Mouse (Mus musculus) v-Abl transformed pro-B cells (cell line): ENCODE data around the gene Fbxw7.
"Not testable (repeated sequence)": the region's sequence is repeated elsewhere in the genome, so short reads cannot be mapped to it uniquely, and the experiment has no call there.

Experiments
- in situ Hi-C, 2 experiments: fragments of 400-800 bp; cut with MboI; formaldehyde crosslinking; loops; one replicate each; pipeline ENCODE4 v1.15.1; 2025; ENCODE audit not compliant: unreplicated experiment in 2 of 2

Gene Fbxw7

DNA sequence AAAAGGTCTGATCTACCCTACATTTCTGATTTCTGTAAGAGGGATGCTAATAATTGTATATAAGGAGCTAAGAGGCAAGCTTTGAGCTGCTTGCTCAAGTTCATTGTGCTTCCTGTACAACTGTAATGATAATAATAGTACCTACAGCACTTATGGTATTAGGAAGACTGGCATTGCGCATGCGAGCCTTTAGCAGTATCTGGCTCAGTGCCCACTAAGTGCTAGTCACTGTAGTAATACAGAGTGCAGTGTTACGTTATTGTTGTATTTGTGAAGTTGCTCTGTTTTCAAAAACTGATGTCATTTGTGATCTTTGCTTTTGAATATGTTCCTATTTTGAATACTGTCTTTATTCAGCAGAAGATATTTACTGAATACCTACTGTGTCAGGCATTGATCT, 11.3 kb downstream of the Fbxw7 start:
- in situ Hi-C loops: no loop called here

DNA sequence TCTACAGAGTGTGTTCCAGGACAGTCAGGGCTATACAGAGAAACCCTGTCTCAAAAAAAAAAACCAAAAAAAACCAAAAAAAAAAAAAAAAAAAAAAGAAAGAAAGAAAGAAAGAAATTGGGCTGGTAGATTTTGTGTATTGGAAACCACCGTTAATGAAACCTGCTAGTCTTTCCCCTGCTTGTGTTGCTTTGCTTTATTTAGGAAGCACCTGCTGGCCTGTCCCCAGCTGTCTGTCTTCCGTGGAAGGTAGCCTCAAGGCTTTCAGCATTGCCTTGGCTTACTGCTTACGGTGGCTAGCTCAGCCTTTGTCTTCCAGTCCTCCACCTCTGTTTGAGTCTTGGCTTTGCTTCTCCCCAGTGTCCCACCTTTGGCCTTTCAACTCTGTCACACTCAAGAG, 11.9 kb downstream of the Fbxw7 start:
- in situ Hi-C loops: no loop called here

GRCm38 (mm10) chr3:84827617-84828016, 12.5 kb downstream of the Fbxw7 start:
- in situ Hi-C loops: no loop called here

DNA sequence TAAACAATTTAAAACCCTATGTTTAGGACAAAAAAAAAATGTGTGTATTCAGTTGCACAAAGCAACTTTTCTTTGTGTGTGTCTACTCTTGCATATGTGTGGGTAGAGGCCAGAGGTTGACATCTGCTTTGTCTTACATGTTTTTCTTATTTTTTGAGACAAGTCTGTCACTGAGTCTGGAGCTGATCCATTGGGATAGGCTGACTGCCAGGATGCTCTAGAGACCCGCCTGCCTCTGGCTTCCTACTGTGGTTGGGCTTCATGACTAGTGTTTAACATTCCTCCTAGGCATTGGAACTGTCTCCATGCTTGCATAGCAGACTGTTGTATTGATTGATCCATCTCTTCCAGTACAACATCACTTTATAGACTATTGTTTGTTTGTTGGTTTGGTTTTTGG, 14.3 kb downstream of the Fbxw7 start:
- in situ Hi-C loops: no loop called here

DNA sequence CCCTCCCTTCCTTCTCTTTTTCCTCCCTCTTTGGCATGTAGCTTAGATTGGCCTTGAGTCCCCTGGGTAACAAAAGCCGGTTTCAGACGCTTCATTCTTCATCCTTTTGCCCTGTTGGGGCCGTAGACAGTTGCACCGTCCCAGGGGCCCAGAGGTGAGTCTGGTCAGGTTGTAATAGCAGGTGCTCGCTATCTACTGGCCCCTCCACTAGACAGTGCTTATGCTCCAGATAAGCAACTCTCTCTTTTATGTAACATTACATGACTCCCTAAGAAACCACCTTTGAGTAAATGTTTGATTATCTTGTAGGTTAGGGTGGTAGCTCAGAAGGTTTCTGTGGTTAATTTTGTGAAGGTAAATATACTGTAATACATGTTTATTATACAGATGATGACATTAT, 21.0 kb downstream of the Fbxw7 start:
- in situ Hi-C loops: no loop called here

DNA sequence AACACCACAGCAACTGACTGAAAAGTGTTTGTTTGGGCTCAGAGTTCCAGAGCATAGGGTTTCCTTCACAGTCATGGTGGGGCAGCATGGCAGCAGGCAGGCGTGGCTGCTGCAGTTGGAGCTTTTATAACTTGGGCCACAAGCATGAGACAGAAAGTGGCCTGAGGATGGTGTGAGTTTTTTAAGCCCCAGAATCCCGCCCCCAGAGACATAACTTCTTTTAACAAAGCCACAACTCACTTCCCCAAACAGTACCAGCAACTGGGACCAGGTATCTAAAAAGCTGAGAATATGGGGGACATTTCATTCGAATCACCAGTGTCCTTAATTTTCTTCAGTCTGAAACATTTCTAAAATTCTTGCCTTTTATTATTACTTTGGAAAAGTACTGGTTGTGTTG, 22.9 kb downstream of the Fbxw7 start:
- in situ Hi-C loops: no loop called here

- in situ Hi-C loops: no loop called here
These were observed 24.4 kb downstream of the Fbxw7 start for GRCm38 (mm10) chr3:84839499-84839898.

DNA sequence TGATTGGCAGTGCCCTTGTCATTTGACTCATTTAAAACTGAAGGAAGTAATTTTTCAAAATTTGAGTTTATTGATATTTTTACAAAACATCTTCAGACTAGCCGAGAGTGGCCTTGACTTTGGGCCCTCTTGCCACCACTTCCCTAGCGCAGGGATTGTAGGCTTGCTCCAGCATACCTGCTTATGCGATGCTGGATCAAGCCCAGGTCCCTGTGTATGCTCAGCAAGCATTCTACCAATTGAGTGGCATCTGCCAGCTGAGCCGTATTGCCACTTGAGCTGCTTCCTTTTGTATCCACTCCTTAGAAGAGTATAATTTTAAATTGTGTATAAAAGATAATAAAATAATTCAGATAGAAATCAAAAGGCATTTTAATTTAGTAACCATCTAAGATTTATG, 26.2 kb downstream of the Fbxw7 start:
- in situ Hi-C loops: no loop called here

DNA sequence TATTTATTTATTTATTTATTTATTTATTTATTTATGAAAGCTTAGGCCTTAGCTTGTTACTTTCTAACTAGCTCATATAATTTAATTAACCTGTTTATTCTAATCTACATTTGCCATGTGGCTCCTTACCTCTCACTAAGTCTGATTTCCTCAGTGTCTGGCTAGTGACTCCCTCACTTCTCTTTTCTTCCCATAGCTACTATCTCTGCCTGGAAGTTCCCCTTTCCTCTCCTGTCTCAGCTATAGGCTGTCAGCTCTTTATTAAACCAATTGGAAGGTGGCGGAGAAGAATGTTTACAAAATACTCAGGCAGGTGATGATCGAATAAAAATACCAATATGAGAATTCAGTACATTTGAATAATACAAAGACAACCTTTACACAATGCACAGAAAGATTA, 27.7 kb downstream of the Fbxw7 start:
- in situ Hi-C loops: no loop called here

DNA sequence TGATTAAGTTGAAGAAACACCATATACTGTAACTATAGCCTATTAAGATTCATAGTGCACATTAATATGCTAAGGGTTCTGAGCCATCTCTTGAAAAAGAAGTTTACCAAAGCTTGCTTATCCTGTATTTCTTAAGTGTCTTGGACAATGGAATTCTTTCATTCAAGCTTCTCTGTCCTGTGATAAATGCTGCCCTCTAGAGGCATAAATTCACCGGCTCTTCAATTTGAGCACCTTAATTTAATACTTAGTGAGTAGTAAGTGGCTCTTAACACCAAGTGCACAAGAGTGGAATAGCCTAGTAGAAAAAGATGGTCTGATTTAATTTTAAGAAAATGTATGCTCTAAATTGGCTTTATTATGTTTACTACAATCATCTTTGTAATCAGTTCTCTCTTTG, 28.5 kb downstream of the Fbxw7 start:
- in situ Hi-C loops: no loop called here

DNA sequence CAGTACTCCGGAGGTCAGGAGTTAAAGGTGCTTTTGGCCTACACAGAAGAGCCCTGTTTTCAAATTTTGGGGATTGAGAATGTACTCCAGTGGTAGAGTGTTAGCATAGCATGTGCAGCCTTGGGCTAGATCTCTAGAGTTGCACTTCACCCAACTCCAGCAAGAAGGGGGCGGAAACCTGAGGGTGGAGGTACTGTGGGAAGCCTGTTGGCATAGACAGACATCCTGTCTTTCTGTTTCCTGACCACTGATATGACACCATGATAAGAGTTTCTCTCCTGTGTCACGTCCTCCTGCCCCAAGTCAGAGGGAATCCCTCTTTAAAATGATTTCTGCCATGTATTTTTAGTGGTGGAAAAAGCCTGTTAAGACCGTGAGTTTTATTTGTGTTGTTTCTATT, 33.7 kb downstream of the Fbxw7 start:
- in situ Hi-C loops: loop anchor here (5.0 kb wide), 3 partner anchors 46 to 156 kb away; no protein-coding TSS in a partner anchor

DNA sequence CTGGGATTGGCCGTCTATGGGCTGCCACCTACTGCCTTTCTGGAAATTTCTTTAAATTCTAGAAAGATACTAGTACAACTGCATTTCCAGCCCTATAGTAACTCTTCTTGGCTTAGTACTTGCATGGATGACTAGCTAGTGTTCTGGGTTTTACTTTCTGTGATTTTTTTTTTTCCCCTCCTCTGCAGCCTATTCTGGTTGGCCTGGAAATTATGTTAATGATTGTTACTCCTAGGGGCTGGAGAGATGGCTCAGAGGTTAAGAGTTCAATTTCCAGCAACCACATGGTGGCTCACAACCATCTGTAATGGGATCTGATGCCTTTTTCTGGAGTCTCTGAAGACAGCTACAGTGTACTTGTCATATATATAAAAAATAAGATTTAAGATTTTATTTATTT, 35.4 kb downstream of the Fbxw7 start:
- in situ Hi-C loops: no loop called here

DNA sequence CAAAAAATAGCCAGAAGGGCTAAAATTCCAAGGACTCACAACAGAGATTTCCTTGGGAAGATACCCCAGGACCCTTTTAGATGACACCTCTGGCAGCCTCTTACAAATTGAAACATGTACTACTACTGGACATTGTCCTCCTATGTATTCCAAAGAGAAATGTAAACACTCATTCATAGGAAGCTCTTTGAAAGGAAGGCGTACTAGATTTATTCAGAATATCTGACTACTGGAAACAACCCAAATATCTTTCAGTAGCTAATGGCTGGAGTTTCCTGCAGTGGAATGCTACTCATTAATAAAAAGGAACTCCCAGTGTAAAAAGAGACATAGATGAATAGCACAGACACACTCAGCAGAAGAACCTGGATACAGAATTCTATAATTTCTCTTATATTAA, 36.7 kb downstream of the Fbxw7 start:
- in situ Hi-C loops: no loop called here

- in situ Hi-C loops: no loop called here
These were observed 37.8 kb downstream of the Fbxw7 start for GRCm38 (mm10) chr3:84852877-84853276.

DNA sequence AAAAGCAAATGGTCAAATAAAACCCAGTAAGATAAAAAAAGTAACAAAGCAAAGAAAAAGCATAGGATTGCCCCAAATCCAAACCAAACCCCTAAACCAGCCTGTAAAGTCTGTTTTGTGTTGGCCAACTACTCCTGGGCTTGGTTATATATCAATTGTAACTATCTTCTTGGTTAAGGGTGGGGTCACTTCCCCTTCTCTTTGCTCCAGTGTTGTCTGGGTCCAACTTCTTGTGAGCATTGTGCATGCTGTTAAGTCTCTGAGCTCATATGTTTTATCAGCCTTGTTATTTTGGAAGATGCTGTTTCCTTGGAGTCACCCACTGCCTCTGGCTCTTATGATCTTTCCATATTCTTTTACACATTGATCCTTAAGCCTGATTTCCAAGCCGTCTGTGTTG, 39.4 kb downstream of the Fbxw7 start:
- in situ Hi-C loops: no loop called here

GRCm38 (mm10) chr3:84860669-84861068, 45.6 kb downstream of the Fbxw7 start:
- in situ Hi-C loops: no loop called here

DNA sequence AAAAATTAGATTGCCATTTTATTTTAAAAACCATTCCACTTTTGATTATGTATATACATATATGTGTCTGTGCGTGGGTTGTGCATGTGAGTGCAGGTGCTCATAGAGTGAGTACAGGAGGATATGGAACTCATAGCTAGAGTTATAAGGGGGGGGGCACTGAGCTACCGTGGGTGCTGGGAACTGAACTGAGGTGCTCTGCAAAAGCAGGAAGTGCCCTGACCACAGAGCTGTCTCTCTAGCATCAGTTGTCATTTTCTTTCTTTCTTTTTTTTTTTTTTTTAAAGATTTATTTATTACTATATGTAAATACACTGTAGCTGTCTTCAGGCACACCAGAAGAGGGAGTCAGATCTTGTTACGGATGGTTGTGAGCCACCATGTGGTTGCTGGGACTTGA, 46.7 kb downstream of the Fbxw7 start:
- in situ Hi-C loops: not testable (repeated sequence)

- in situ Hi-C loops: no loop called here
These were observed 50.6 kb downstream of the Fbxw7 start for GRCm38 (mm10) chr3:84865684-84866083.

GRCm38 (mm10) chr3:84866866-84867265, 51.8 kb downstream of the Fbxw7 start:
- in situ Hi-C loops: no loop called here

- in situ Hi-C loops: no loop called here
These were observed 52.4 kb downstream of the Fbxw7 start for GRCm38 (mm10) chr3:84867434-84867975.

GRCm38 (mm10) chr3:84867991-84868390, 52.9 kb downstream of the Fbxw7 start:
- in situ Hi-C loops: no loop called here

GRCm38 (mm10) chr3:84870126-84870525, 55.1 kb downstream of the Fbxw7 start:
- in situ Hi-C loops: no loop called here

DNA sequence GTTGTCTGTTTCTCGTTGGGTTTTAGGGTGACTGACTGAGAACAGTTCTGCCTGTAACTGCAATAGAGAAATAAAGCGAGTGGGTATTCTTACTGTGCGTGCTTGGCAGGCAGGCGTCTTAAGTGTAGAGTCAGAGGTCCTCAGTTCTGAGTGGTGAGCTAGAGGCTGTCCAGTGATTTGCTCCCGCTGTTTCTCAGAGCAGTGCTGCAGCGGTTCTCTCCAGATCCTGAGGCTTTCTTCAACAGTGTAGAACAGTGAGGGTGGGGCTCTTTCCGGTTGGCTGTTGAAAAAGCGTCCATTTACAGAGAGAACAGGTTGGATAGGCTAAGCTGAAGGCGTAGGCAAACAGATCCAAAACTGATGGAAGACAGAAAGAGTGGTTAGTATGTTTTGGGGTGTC, 60.2 kb downstream of the Fbxw7 start:
- in situ Hi-C loops: no loop called here
